Mouse (Mus musculus) midbrain, embryonic 14.5 days (tissue): Measurements from ENCODE around the gene Itsn1. TPM values are rescaled to one million over a fixed set of nuclear protein-coding genes. Genes with fewer than 3 reads are reported as not detected.

Experiments
- ATAC-seq: fragments of 200-750 bp; cut with Nextera tagmentation; 2 replicates; pipeline ENCODE4 v1.8.0; 2017; ENCODE audit warnings: moderate number of reproducible peaks, moderate library complexity; ENCODE audit not compliant: low FRiP score, low TSS enrichment
- DNase-seq: peaks from one replicate; pipeline ENCODE4 v3.0.0-alpha.2; 2015
- H3K27ac ChIP-seq: fragments of 300-500 bp; sonication (generic); replicated peaks from 2 replicates; pipeline ENCODE4 v1.5.1; 2014; ENCODE audit warnings: mild to moderate bottlenecking, low read depth, low read length, moderate library complexity
- H3K27me3 ChIP-seq: fragments of 300-500 bp; sonication (generic); 2 replicates; pipeline ENCODE4 v1.6.1; 2014; ENCODE audit warnings: low read length, control low read depth, mixed read lengths; ENCODE audit not compliant: control insufficient read depth, insufficient read depth
- H3K36me3 ChIP-seq: fragments of 300-500 bp; sonication (generic); 2 replicates; pipeline ENCODE4 v1.6.1; 2014; ENCODE audit warnings: low read length, control low read depth; ENCODE audit not compliant: control insufficient read depth, insufficient read depth
- H3K4me1 ChIP-seq: fragments of 300-500 bp; sonication (generic); 2 replicates; pipeline ENCODE4 v1.6.1; 2014; ENCODE audit warnings: mild to moderate bottlenecking, antibody characterized with exemption, low read length, control low read depth; ENCODE audit not compliant: control insufficient read depth, insufficient read depth
- H3K4me2 ChIP-seq: fragments of 300-500 bp; sonication (generic); 2 replicates; pipeline ENCODE4 v1.6.1; 2014; ENCODE audit warnings: mild to moderate bottlenecking, low read length, moderate library complexity
- H3K4me3 ChIP-seq: fragments of 300-500 bp; sonication (generic); replicated peaks from 2 replicates; pipeline ENCODE4 v1.5.1; 2014; ENCODE audit warnings: low read depth, low read length
- H3K9ac ChIP-seq: fragments of 300-500 bp; sonication (generic); replicated peaks from 2 replicates; pipeline ENCODE4 v1.6.1; 2014; ENCODE audit warnings: mild to moderate bottlenecking, low read length, moderate library complexity
- H3K9me3 ChIP-seq: fragments of 300-500 bp; sonication (generic); 2 replicates; pipeline ENCODE4 v1.6.1; 2016; ENCODE audit warnings: low read length, control low read depth, mixed read lengths; ENCODE audit not compliant: control insufficient read depth
- WGBS: fragments of 180-500 bp; shearing (Covaris S2); extraction: QIAGEN DNeasy Blood & Tissue Kit; methylation state at CpG from one replicate; pipeline ENCODE4 v1.1.7; 2014; 5-methylcytosine and 5-hydroxymethylcytosine counted together
- polyA plus RNA-seq: library from polyadenylated mRNA; unstranded; fragments of >200 nt; fragmentation: Nextera tagmentation; extraction: Ambion mirVana; gene quantifications from 2 replicates; pipeline ENCODE4 v1.2.1, GENCODE M21; 2014

Itsn1 gene
- polyA plus RNA-seq, 1 experiment from 2014 or later, result 67.5 TPM

DNA sequence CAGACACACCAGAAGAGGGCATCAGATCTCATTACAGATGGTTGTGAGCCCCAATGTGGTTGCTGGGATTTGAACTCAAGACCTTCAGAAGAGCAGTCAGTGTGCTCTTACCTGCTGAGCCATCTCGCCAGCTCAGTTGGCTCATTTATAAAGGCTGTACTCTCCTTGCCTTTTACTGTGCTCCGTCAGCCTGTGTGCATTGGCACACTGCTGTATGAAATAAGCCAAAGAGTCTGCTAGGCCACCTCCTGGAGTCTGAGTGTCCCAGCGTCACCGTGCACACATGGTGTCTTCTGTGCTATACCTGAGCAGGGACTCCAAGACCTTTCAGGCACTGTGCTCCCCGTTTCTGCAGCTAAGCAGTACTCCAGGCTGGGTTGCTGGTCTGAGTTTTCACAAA is 40.8 kb downstream of the Itsn1 start:
- Histone ChIP-seq H3K27ac (peak overlapping the region; percentile 81), H3K4me2 (no peak overlapping the region; the same call in 1 of the 2 replicates), H3K9me3 (no peaks in the 10 kb centered on the region), H3K36me3 (no peaks in the 10 kb centered on the region), H3K4me1 (peaks cover 42% of the 10 kb centered on the region), H3K9ac (no peak overlapping the region), H3K27me3 (no peaks in the 10 kb centered on the region), H3K4me3 (no peak overlapping the region)
- DNase-seq (no peak), ATAC-seq (no peak)
- WGBS, result 76% methylated on average over 5 of the region's 5 CpGs

DNA sequence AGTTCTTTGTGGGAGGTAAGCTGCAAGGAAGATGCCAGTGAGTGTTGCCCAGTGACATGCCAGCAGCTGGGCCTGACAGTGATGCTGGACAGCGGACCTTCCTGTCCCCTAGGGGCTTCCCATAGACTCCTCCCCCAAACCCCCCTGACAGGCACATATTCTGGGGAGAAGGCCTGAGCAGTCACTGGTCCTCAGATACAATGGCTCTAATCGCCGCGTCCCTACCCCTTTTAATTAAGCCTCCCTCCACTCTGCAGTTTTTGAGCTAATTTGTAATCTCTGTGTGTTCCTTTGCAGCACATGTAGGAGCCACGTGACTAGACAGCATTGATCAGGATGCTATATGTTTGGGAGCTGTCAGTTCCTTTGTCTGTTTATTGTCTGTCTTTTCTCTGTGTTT is 41.6 kb downstream of the Itsn1 start:
- peaks cover 42% of the 10 kb centered on the region for H3K4me1 ChIP-seq
- peak overlapping the region; percentile 81 for H3K27ac ChIP-seq
- 4% methylated on average over 5 of the region's 5 CpGs for WGBS
- H3K36me3 ChIP-seq, result no peaks in the 10 kb centered on the region
- DNase-seq, result peak; percentile 64
- H3K4me2 ChIP-seq, result peak overlapping the region; percentile 31
- H3K9me3 ChIP-seq, result no peaks in the 10 kb centered on the region
- ATAC-seq, result peak; percentile 64
- peak overlapping the region; percentile 36; the same call in 1 of the 2 replicates for H3K9ac ChIP-seq
- no peak overlapping the region for H3K4me3 ChIP-seq
- no peaks in the 10 kb centered on the region for H3K27me3 ChIP-seq

DNA sequence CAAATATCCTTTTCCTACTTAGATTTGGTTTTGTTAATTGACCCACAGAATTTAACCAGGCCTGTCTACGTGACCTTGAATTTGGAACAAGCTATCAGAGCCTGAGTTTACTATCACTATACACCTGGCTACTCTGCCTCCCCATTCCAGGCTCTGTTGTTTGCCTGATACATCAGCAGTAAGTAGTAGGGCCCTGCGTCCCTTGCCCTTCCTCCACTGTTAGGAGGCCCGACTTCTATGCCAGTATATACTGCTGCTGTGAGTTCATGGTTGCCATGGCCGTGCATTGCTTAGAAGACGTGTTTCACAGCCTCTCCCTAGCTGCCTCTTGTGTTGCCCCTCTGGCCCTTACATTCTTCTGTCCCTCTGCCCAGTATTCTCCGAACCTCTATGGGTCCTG is 42.3 kb downstream of the Itsn1 start:
- no peak for DNase-seq
- H3K4me3 ChIP-seq, result no peak overlapping the region
- 69% methylated on average over 6 of the region's 6 CpGs for WGBS
- H3K9ac ChIP-seq, result peak overlapping the region; percentile 36; the same call in 1 of the 2 replicates
- H3K36me3 ChIP-seq, result no peaks in the 10 kb centered on the region
- H3K27ac ChIP-seq, result peak overlapping the region; percentile 81
- no peaks in the 10 kb centered on the region for H3K27me3 ChIP-seq
- no peaks in the 10 kb centered on the region for H3K9me3 ChIP-seq
- H3K4me2 ChIP-seq, result no peak overlapping the region
- ATAC-seq, result no peak
- peaks cover 37% of the 10 kb centered on the region for H3K4me1 ChIP-seq

DNA sequence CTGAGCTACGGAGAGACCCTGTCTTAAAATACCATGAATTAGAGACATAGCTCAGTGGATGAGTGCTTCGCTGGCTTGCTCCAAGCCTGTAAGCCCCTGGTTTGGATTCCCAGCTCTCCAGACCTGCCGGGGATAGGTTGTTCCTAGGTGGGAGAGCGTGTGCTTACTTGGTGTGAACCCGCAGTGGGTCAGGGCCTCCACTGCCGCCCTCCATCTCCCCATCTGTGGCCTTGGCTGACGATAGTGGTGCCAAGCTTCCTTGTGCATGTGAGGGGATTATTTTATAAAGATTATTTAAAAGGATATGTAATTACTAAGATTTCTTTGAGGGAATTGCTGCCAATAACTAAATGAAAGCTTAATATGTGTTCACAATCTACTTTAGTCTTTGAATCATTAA is 43.5 kb downstream of the Itsn1 start:
- WGBS, result 89% methylated on average over 7 of the region's 7 CpGs

DNA sequence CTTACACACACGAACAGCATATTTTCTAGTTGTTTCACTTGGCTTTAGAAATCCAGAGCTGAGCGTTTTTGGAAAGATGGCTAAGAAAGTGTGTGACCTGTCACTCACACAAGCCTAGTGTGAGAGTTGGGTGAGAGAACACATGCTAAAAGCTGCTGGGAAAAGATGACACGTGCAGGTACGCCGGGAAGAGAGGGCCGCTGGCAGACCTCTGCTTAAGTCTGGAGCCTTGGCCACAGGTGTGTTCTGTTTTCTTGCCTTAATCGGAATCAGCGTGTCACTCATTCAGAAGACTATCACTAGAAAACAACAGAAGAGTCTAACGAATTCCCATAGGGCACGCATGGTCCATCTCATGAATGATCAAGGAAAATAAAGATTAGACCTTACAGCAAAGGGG is 50.5 kb downstream of the Itsn1 start:
- DNase-seq (no peak), ATAC-seq (no peak)
- Histone ChIP-seq H3K9ac (no peak overlapping the region), H3K4me3 (no peak overlapping the region), H3K27ac (no peak overlapping the region), H3K4me1 (no peaks in the 10 kb centered on the region), H3K27me3 (no peaks in the 10 kb centered on the region), H3K9me3 (no peaks in the 10 kb centered on the region), H3K4me2 (no peak overlapping the region), H3K36me3 (peaks cover 8% of the 10 kb centered on the region)
- 81% methylated on average over 10 of the region's 10 CpGs for WGBS

More for the DNA sequence above, 43.5 kb downstream of the Itsn1 start:
- no peak overlapping the region for H3K9ac ChIP-seq
- no peak overlapping the region for H3K4me3 ChIP-seq
- no peak overlapping the region for H3K4me2 ChIP-seq
- H3K36me3 ChIP-seq, result no peaks in the 10 kb centered on the region
- H3K27me3 ChIP-seq, result no peaks in the 10 kb centered on the region
- ATAC-seq, result no peak
- no peak overlapping the region for H3K27ac ChIP-seq
- H3K9me3 ChIP-seq, result no peaks in the 10 kb centered on the region
- DNase-seq, result no peak
- peaks cover 32% of the 10 kb centered on the region for H3K4me1 ChIP-seq

DNA sequence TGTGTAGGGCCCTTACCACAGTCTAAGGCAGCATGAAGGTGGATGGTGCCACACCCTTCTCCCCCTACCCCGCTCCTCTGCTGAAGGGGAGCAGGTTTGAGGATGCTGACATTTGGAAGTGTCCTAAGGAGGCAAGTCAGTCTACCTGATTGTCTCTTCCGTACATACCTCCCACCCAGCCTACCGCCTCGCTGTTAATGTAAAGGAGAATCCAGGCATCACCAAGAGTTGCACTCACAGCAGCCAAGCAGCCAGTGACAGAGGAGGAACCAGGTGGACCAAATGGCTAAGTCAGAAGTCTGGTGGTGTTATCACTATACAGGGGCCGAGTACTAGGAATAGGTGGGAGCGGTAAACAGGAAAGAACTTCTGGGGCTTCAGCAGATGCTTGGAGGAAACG is 51.1 kb downstream of the Itsn1 start:
- Histone ChIP-seq H3K9ac (no peak overlapping the region), H3K4me3 (no peak overlapping the region), H3K27me3 (no peaks in the 10 kb centered on the region), H3K36me3 (peaks cover 14% of the 10 kb centered on the region), H3K4me2 (no peak overlapping the region), H3K4me1 (no peaks in the 10 kb centered on the region), H3K27ac (no peak overlapping the region), H3K9me3 (no peaks in the 10 kb centered on the region)
- DNase-seq, result no peak
- no peak for ATAC-seq
- WGBS, result 94% methylated on average over 7 of the region's 7 CpGs

DNA sequence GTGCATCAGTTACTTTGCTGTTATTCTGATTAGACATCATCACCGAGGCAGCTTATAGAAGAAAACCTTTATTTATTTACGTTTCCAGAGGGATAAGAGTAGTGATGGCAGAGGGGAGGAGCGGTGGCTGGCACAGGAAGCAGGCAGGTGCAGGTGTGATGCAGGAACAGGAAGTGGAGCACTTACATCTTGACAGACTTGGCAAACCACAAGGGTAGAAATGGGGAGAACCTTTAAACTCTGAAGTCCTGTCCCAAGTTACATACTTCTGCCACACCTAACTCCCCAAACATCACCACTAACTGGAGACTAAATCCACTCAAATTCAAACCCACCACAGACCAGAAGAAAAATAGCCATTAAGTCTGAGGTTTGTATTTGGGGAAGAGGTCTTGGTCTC is 51.7 kb downstream of the Itsn1 start:
- ATAC-seq, result no peak
- H3K27me3 ChIP-seq, result no peaks in the 10 kb centered on the region
- H3K36me3 ChIP-seq, result peaks cover 21% of the 10 kb centered on the region
- H3K9ac ChIP-seq, result no peak overlapping the region
- H3K4me1 ChIP-seq, result no peaks in the 10 kb centered on the region
- H3K4me2 ChIP-seq, result no peak overlapping the region
- no peak for DNase-seq
- no peak overlapping the region for H3K27ac ChIP-seq
- H3K4me3 ChIP-seq, result no peak overlapping the region
- WGBS, result 95% methylated on average over 3 of the region's 3 CpGs
- no peaks in the 10 kb centered on the region for H3K9me3 ChIP-seq

DNA sequence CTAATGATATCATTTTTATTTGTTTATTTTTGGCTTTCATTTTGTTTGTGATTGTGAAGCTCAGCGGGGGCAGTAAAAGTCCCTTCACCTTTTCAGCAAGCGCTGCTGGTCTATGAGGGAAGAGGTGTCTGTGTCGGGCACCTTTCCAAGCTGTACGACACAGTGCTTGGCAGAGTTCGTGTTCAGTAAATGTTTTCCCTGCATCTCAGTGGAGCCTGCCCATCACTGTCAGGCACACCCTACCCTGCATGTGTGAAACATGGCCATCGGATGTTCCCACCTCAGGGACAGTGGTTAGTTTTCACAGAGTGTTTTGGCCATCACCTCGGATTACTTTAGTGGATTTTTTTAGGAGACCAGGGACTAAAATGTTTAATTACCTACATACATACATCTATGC is 54.1 kb downstream of the Itsn1 start:
- 93% methylated on average over 7 of the region's 7 CpGs for WGBS
- no peaks in the 10 kb centered on the region for H3K27me3 ChIP-seq

DNA sequence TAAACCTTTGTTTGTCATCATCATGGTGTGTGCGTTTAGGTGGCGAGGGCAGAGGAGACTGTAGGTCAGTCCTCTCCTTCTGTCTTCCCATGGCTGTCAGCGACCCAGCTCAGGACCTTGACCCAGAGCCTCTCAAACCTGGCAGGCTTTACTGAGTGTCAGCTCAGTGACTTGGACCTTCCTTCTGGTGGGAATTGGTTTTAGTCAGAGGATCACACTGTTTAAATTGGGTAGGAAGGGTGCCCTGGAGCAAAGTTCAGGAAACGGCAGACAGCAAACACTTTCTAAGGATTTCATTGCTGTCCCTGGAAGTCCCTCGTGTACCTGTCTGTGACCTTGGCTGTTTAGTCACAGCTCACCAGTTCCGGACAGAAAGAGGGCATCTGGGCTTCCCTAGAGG is 55.2 kb downstream of the Itsn1 start:
- no peak overlapping the region for H3K9ac ChIP-seq
- DNase-seq (no peak), ATAC-seq (no peak)
- peaks cover 26% of the 10 kb centered on the region for H3K36me3 ChIP-seq
- H3K27ac ChIP-seq, result no peak overlapping the region
- H3K4me3 ChIP-seq, result no peak overlapping the region
- H3K4me2 ChIP-seq, result no peak overlapping the region
- WGBS, result 81% methylated on average over 6 of the region's 6 CpGs
- no peaks in the 10 kb centered on the region for H3K27me3 ChIP-seq
- H3K9me3 ChIP-seq, result no peaks in the 10 kb centered on the region
- H3K4me1 ChIP-seq, result no peaks in the 10 kb centered on the region

More for the DNA sequence above, 54.1 kb downstream of the Itsn1 start:
- H3K36me3 ChIP-seq, result peaks cover 26% of the 10 kb centered on the region
- ATAC-seq (no peak), DNase-seq (no peak)
- H3K27ac ChIP-seq, result no peak overlapping the region
- no peak overlapping the region for H3K4me2 ChIP-seq
- H3K9me3 ChIP-seq, result no peaks in the 10 kb centered on the region
- no peaks in the 10 kb centered on the region for H3K4me1 ChIP-seq
- H3K4me3 ChIP-seq, result no peak overlapping the region
- no peak overlapping the region for H3K9ac ChIP-seq
